Mouse (Mus musculus): ENCODE results near the gene AY074887.

DNA sequence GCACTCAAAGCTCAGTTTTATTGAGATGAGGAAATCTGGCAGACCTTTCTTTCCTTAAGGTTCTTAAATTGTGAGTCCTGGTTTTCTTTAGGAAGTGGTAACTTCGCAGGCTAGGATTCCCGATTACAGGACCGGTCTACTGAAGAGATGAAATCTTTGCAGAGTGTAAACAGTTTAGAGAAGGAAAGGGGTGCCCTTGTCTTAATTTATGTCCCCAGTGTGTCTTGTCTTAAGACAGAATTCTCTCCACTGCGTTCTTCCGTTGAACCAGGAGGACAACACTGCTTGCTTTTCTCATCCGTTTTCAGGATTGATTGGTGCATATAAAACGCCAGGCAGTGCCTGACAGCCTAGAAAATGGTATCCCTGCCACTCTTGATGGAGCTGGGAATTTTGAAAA is 31.6 kb upstream of the AY074887 start:
- TF ChIP-seq CTCF (IDR thresholded peaks at IDR 0.05; ENCODE audit: low read depth): no peak
- no peak for TF ChIP-seq EP300 (IDR thresholded peaks at IDR 0.05; ENCODE audit: low read depth)
